Comparison of ENCODE assay signal across 9 mouse cellular contexts in genomic region chr14:28958131-28959015, GRCm38 (mm10). TPM values are rescaled to one million over a fixed set of nuclear protein-coding genes. Genes with fewer than 3 reads are reported as not detected.
DNase-seq lines count a peak whose midpoint lies in the region; ATAC-seq and TF ChIP-seq lines count a peak whose summit lies in the region.
"Had no signal": no experiment of that assay in that cellular context is flagged by ENCODE, and none has a peak within 500 bp of the region (broad histone marks: within the 10 kb centered on the region; RNA-seq: fewer than 3 reads in every experiment).

No protein-coding gene starts in this region.

- no peak overlapping the region for H3K27ac ChIP-seq in lung, embryonic 14.5 days (ENCODE audit: low read depth)
- peak overlapping the region; percentile 73 for H3K27ac ChIP-seq in hindbrain, embryonic 14.5 days
- peak overlapping the region; percentile 83 for H3K27ac ChIP-seq in midbrain, embryonic 10.5 days (replicated peaks)

- no peaks in the 10 kb centered on the region for H3K9me3 ChIP-seq in lung, embryonic 14.5 days (ENCODE audit: low read depth, low read length)
- no peaks in the 10 kb centered on the region for H3K9me3 ChIP-seq in hindbrain, embryonic 14.5 days (ENCODE audit: control insufficient read depth, low read length)
- H3K9me3 ChIP-seq in midbrain, embryonic 10.5 days (replicated peaks) = no peaks in the 10 kb centered on the region

- no peak overlapping the region for H3K4me3 ChIP-seq in lung, embryonic 14.5 days (ENCODE audit: low read depth, low read length)
- no peak overlapping the region for H3K4me3 ChIP-seq in hindbrain, embryonic 14.5 days (replicated peaks; ENCODE audit: low read length)
- 0 out of 2 replicates have a peak overlapping the region, but pooled peaks have one; percentile 14 for H3K4me3 ChIP-seq in midbrain, embryonic 10.5 days

- intact Hi-C loops in gastrocnemius, postnatal 36 days (cut with DNase I) = no loop called here

- no peak for ATAC-seq in lung, embryonic 14.5 days (ENCODE audit: insufficient read depth)
- ATAC-seq in hindbrain, embryonic 14.5 days (ENCODE audit: low FRiP score) = peak; percentile 93

- no peak overlapping the region for H3K9ac ChIP-seq in lung, embryonic 14.5 days
- no peak overlapping the region for H3K9ac ChIP-seq in hindbrain, embryonic 14.5 days

- H3K4me2 ChIP-seq in lung, embryonic 14.5 days = no peak overlapping the region
- H3K4me2 ChIP-seq in hindbrain, embryonic 14.5 days (replicated peaks) = no peak overlapping the region

- DNase-seq in lung, embryonic 14.5 days = peak; percentile 37
- no peak for DNase-seq in lung, postnatal 14 days
- peak; percentile 76 for DNase-seq in embryo, embryonic 9.5 days (ENCODE audit: extremely low spot score)
- peak; percentile 83 for DNase-seq in hindbrain, embryonic 14.5 days (ENCODE audit: low spot score)
- DNase-seq in midbrain, embryonic 10.5 days (ENCODE audit: low spot score) = peak; percentile 90
- DNase-seq in gastrocnemius, adult 8-10 months (ENCODE audit: low spot score in 2 of 2) = no peak
- DNase-seq in gastrocnemius, postnatal 36 days = no peak
- no peak for DNase-seq in urinary bladder, postnatal 25 days (ENCODE audit: low spot score)

- 19% methylated on average over 6 of the region's 6 CpGs for WGBS in lung, embryonic 14.5 days
- WGBS in hindbrain, embryonic 14.5 days = 10% methylated on average over 6 of the region's 6 CpGs
- WGBS in midbrain, embryonic 10.5 days = 14% methylated on average over 6 of the region's 6 CpGs

- peak; percentile 19; the same call in 1 of the 2 replicates for TF ChIP-seq CTCF in lung, embryonic 14.5 days (IDR thresholded peaks at IDR 0.05; ENCODE audit: low read depth)

- H3K36me3 ChIP-seq in lung, embryonic 14.5 days (ENCODE audit: insufficient read depth) = no peaks in the 10 kb centered on the region
- H3K36me3 ChIP-seq in hindbrain, embryonic 14.5 days (replicated peaks; ENCODE audit: control insufficient read depth, insufficient read depth) = no peaks in the 10 kb centered on the region
- H3K36me3 ChIP-seq in midbrain, embryonic 10.5 days = no peaks in the 10 kb centered on the region

- H3K27me3 ChIP-seq in lung, embryonic 14.5 days (ENCODE audit: insufficient read depth, low read length) = no peaks in the 10 kb centered on the region
- no peaks in the 10 kb centered on the region for H3K27me3 ChIP-seq in hindbrain, embryonic 14.5 days (ENCODE audit: control insufficient read depth, insufficient read depth, low read length)
- H3K27me3 ChIP-seq in midbrain, embryonic 10.5 days (ENCODE audit: low read depth, poor library complexity, severe bottlenecking) = no peaks in the 10 kb centered on the region

- no peaks in the 10 kb centered on the region for H3K4me1 ChIP-seq in lung, embryonic 14.5 days (ENCODE audit: insufficient read depth)
- peaks cover 32% of the 10 kb centered on the region for H3K4me1 ChIP-seq in hindbrain, embryonic 14.5 days (replicated peaks; ENCODE audit: control insufficient read depth, insufficient read depth, low read length)
- peaks cover 76% of the 10 kb centered on the region for H3K4me1 ChIP-seq in midbrain, embryonic 10.5 days

RNA-seq across cellular contexts. Expression of gene Lrtm1, which starts 59.6 kb away (rescaled TPM):
- polyA plus RNA-seq in lung, embryonic 14.5 days (2014; fragmentation: Nextera tagmentation; extraction: Ambion mirVana) = 0.03 TPM in 1 of 2 replicates, not detected in the other
- polyA plus RNA-seq in hindbrain, embryonic 14.5 days (2014; fragmentation: Nextera tagmentation; extraction: Ambion mirVana) = 0.12 and 0.70 TPM in 2 replicates
- 17.5 and 27.2 TPM in 2 replicates for polyA plus RNA-seq in midbrain, embryonic 10.5 days (2016; fragmentation: Nextera tagmentation; extraction: Ambion mirVana)
- total RNA-seq in gastrocnemius, adult 8-10 months (2022) = 10 to 100 TPM; 19.2 to 31.1 (median 21.0) TPM
- 10 to 100 TPM; 19.0 to 24.8 TPM for total RNA-seq in gastrocnemius, postnatal 36 days (2021)
- polyA plus RNA-seq: stomach, embryonic 14.5 days had no signal

Comparison
In these comparisons a context has a peak if more than half of its experiments do, and no peak if none do; other contexts are left out.
1. DNase-seq: peak in lung, embryonic 14.5 days (single experiment), embryo, embryonic 9.5 days (single experiment), hindbrain, embryonic 14.5 days (single experiment) and midbrain, embryonic 10.5 days (single experiment); none in lung, postnatal 14 days (single experiment), gastrocnemius, adult 8-10 months (0 of 2), gastrocnemius, postnatal 36 days (0 of 2) and urinary bladder, postnatal 25 days (single experiment).
2. RNA of gene Lrtm1, which starts 59.6 kb away (polyA plus RNA-seq): 17.5 to 27.2 TPM in midbrain, embryonic 10.5 days; 0.12 to 0.70 TPM in hindbrain, embryonic 14.5 days and 0.03 TPM in lung, embryonic 14.5 days; every median in the first group is over 10 times any median in the second.